Mouse (Mus musculus) forebrain, postnatal 0 days (tissue): ENCODE data around the gene Map3k7. TPM values are rescaled to one million over a fixed set of nuclear protein-coding genes. Genes with fewer than 3 reads are reported as not detected.

ENCODE experiments used
- ATAC-seq: fragments of 200-750 bp; cut with Nextera tagmentation; 2 replicates; pipeline ENCODE4 v1.8.0; 2017; ENCODE audit warnings: mild to moderate bottlenecking, moderate library complexity
- DNase-seq: peaks from one replicate; pipeline ENCODE4 v3.0.0-alpha.2; 2015
- H3K27ac ChIP-seq: fragments of 300-500 bp; sonication (generic); 2 replicates; pipeline ENCODE4 v1.5.1; 2014; ENCODE audit warnings: low read depth, mild to moderate bottlenecking, antibody characterized with exemption, low read length, moderate library complexity, mixed read lengths
- H3K27me3 ChIP-seq: fragments of 300-500 bp; sonication (generic); 2 replicates; pipeline ENCODE4 v1.6.1; 2014; ENCODE audit warnings: mild to moderate bottlenecking, low read length, mixed read lengths; ENCODE audit not compliant: insufficient read depth
- H3K36me3 ChIP-seq: fragments of 300-500 bp; sonication (generic); 2 replicates; pipeline ENCODE4 v1.6.1; 2014; ENCODE audit warnings: mild to moderate bottlenecking, moderate library complexity; ENCODE audit not compliant: insufficient read depth
- H3K4me1 ChIP-seq: fragments of 300-500 bp; sonication (generic); 2 replicates; pipeline ENCODE4 v1.6.1; 2014; ENCODE audit warnings: antibody characterized with exemption; ENCODE audit not compliant: insufficient read depth
- H3K4me2 ChIP-seq: fragments of 300-500 bp; sonication (generic); 2 replicates; pipeline ENCODE4 v1.6.1; 2014; ENCODE audit warnings: low read depth, mild to moderate bottlenecking, moderate library complexity
- H3K4me3 ChIP-seq: fragments of 300-500 bp; sonication (generic); 2 replicates; pipeline ENCODE4 v1.5.1; 2014; ENCODE audit warnings: low read depth, low read length, mixed read lengths
- H3K9ac ChIP-seq: fragments of 300-500 bp; sonication (generic); 2 replicates; pipeline ENCODE4 v1.6.1; 2014; ENCODE audit warnings: mild to moderate bottlenecking
- H3K9me3 ChIP-seq: fragments of 300-500 bp; sonication (generic); 2 replicates; pipeline ENCODE4 v1.6.1; 2016; ENCODE audit warnings: low read length
- CTCF ChIP-seq: sonication (generic); IDR thresholded peaks from 2 replicates; pipeline ENCODE4 v1.5.1; 2016; ENCODE audit warnings: antibody characterized with exemption, control low read depth, low read depth
- WGBS: fragments of 180-500 bp; shearing (Covaris S2); extraction: QIAGEN DNeasy Blood & Tissue Kit; methylation state at CpG from one replicate; pipeline ENCODE4 v1.1.7; 2014; 5-methylcytosine and 5-hydroxymethylcytosine counted together
- polyA plus RNA-seq: library from polyadenylated mRNA; unstranded; fragments of >200 nt; fragmentation: Nextera tagmentation; extraction: Ambion mirVana; gene quantifications from 2 replicates; pipeline ENCODE4 v1.2.1, GENCODE M21; 2015
- total RNA-seq: library from RNA; depleted of rRNA; stranded (reverse); fragments of >200 nt; gene quantifications from 2 replicates; pipeline ENCODE4 v1.2.3, GENCODE M21; 2014

Map3k7 gene
- total and polyA plus RNA-seq, 2 experiments from 2014 or later: 17.6 to 53.6 TPM

DNA sequence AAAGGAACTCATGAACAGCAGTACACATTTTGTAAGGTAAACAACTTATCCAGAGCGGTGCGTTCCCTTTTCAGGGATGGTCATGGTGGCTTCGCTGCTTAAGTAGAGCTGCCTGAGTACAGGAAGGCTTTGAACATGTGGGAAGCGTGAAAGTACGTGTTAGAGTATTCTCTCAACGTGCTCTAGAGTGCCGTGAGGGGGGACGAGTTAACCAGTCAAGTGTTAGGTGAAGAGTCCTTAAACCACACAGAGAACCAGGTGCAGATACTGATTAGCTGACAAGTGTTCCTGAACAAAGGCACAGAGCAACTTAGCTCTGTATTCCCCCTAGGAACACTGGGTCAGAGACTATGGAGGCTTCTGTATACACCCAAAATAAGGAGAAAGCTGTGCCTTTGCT, 18.0 kb downstream of the Map3k7 start:
- Histone ChIP-seq H3K27me3 (no peaks in the 10 kb centered on the region), H3K36me3 (peaks cover 39% of the 10 kb centered on the region), H3K27ac (no peak overlapping the region), H3K4me2 (no peak overlapping the region), H3K9ac (no peak overlapping the region), H3K9me3 (no peaks in the 10 kb centered on the region), H3K4me1 (no peaks in the 10 kb centered on the region), H3K4me3 (no peak overlapping the region)
- DNase-seq: no peak
- TF ChIP-seq CTCF: no peak
- ATAC-seq: no peak
- WGBS: 92% methylated on average over 8 of the region's 8 CpGs

DNA sequence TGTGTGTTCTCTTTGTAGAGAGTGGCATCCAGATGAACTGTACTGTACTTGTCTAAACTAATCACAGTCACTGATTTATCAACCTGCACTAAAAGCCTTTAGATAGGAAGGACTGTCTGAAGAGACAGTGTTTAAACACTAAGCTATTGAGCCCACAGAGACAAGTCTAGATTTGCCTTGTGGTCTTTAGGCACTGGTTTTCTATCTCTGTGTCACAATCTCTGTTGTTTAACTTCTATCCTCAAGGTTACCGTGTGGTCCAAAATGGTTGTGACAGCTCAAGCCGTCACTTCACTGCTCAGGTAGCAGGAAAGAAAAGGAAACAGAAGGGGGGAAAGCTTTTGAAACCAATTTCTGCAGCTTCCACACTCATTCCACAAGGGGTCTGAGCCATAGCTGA, 29.5 kb downstream of the Map3k7 start:
- no peak overlapping the region for H3K4me3 ChIP-seq
- peaks cover 43% of the 10 kb centered on the region for H3K36me3 ChIP-seq
- no peak for TF ChIP-seq CTCF
- WGBS: 93% methylated on average over 2 of the region's 2 CpGs
- H3K9ac ChIP-seq: no peak overlapping the region
- H3K27me3 ChIP-seq: no peaks in the 10 kb centered on the region
- ATAC-seq (no peak), DNase-seq (no peak)
- H3K27ac ChIP-seq: no peak overlapping the region
- H3K4me1 ChIP-seq: no peaks in the 10 kb centered on the region
- H3K4me2 ChIP-seq: no peak overlapping the region
- no peaks in the 10 kb centered on the region for H3K9me3 ChIP-seq

DNA sequence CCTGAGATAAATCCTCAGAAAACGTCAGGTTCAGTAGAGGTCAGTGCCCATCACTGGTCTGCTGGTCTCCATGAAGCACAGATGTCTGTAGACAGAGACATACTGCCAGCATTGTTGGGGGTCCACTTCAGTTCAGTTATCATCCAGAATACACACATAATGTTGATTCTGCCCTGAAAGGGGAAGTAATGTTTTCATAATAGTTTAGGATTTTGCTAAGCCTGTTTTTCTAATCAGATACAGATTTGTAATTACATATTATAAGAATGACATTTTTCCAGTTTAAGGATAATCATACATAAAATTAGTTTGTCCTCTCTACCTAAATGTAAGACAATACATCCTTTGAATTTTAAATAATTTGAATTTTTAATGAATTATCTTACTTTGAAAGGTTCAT, 30.0 kb downstream of the Map3k7 start:
- ATAC-seq: no peak
- H3K36me3 ChIP-seq: peaks cover 40% of the 10 kb centered on the region
- no peak for TF ChIP-seq CTCF

DNA sequence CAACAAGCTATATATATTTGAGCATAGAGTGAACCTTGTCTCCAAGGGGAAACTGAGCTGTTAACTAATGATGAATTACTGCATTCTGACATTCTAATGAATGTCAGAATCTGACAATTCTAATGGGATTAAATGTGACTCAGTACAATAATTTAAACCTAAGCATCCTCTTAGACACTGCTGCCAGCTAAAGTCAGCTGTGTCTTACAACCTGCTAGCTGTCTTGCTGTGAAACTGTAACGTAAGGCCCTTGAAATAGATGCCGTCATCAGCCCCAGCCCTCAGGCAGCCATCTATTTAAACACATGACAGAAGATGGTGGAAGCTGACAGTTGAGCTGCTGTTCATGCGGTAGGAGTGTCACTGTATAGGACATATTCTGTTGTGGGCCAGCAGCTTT, 37.6 kb downstream of the Map3k7 start:
- H3K9me3 ChIP-seq: no peaks in the 10 kb centered on the region
- DNase-seq (peak; percentile 6), ATAC-seq (peak; percentile 80)
- H3K27me3 ChIP-seq: no peaks in the 10 kb centered on the region
- 75% methylated on average over 3 of the region's 3 CpGs for WGBS
- no peak overlapping the region for H3K4me2 ChIP-seq
- no peak overlapping the region for H3K4me3 ChIP-seq
- peaks cover 18% of the 10 kb centered on the region; the same call in 1 of the 2 replicates for H3K36me3 ChIP-seq
- no peaks in the 10 kb centered on the region for H3K4me1 ChIP-seq
- H3K27ac ChIP-seq: no peak overlapping the region
- H3K9ac ChIP-seq: no peak overlapping the region
- TF ChIP-seq CTCF: no peak

More for the DNA sequence above, 30.0 kb downstream of the Map3k7 start:
- Histone ChIP-seq H3K9ac (no peak overlapping the region), H3K4me1 (no peaks in the 10 kb centered on the region), H3K4me3 (no peak overlapping the region), H3K4me2 (no peak overlapping the region), H3K27me3 (no peaks in the 10 kb centered on the region), H3K27ac (no peak overlapping the region), H3K9me3 (no peaks in the 10 kb centered on the region)
- DNase-seq: no peak
- WGBS: 69% methylated on average over 1 of the region's 1 CpGs

DNA sequence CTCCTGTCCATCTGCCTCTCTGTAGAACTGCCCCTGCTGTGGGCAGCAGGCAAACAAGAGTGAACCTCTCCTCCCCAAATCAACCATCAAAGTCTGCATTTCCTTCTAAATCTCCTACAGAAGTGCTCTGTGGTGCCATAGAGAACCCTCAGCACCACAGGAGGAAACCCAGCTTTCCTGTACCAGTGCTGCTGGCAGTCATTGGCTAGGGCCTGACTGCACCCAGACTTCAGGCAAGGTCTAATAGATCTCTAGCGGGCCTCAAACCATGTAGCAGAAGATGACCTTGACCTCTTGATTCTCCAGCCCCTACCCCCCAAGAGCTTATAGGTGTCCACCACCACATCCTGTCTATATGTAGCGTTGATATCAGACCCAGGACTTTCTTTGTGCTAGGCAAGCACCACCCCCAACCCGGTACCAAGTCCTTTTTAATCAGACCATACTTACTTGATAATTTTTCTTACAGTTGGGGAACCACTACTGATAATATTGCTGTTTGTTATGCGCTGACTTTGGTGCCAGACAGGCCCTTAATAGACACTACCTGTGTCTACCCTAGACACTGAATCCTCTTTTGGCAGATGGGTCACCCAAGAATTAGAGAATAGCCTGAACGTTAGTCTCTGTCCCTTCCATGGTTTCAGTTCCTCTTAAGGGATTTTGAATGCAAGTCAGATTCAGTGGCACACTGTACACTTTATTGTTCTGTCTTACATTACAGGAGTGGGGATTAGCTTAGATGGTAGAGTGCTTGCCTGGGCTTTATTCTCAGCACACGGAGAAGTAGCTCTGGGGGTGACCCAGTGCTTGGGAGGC, 41.1 kb downstream of the Map3k7 start:
- Histone ChIP-seq H3K36me3 (peaks cover 30% of the 10 kb centered on the region), H3K4me1 (no peaks in the 10 kb centered on the region), H3K27ac (no peak overlapping the region), H3K4me3 (no peak overlapping the region), H3K9me3 (no peaks in the 10 kb centered on the region), H3K4me2 (no peak overlapping the region), H3K9ac (no peak overlapping the region), H3K27me3 (no peaks in the 10 kb centered on the region)
- DNase-seq (no peak), ATAC-seq (no peak)
- 86% methylated on average over 6 of the region's 6 CpGs for WGBS
- no peak for TF ChIP-seq CTCF

DNA sequence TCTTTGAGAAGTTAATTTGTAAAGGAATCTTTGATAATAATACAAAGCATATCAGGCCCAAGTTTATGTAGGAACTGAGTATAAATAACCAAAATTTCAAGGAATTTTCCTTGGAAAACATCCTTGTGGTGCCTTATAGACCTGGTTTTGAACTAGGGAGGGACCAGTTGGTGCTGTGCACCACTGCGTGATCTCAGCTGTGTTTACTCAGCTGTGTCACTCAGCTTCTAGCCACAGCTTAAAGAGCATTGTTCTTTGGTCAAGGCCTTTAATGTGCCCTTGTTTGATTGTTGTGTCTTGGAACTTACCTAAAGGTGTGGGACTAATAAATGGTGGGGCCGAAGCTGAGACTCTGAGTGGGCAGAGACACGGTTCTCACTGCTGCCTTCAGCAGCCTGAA, 43.3 kb downstream of the Map3k7 start:
- WGBS: 65% methylated on average over 3 of the region's 3 CpGs
- no peak for TF ChIP-seq CTCF
- H3K27me3 ChIP-seq: no peaks in the 10 kb centered on the region
- no peaks in the 10 kb centered on the region for H3K4me1 ChIP-seq
- ATAC-seq: no peak
- H3K27ac ChIP-seq: no peak overlapping the region
- no peak overlapping the region for H3K4me2 ChIP-seq
- no peak overlapping the region for H3K4me3 ChIP-seq
- H3K9ac ChIP-seq: no peak overlapping the region
- no peak for DNase-seq
- H3K36me3 ChIP-seq: peaks cover 42% of the 10 kb centered on the region
- no peaks in the 10 kb centered on the region for H3K9me3 ChIP-seq

DNA sequence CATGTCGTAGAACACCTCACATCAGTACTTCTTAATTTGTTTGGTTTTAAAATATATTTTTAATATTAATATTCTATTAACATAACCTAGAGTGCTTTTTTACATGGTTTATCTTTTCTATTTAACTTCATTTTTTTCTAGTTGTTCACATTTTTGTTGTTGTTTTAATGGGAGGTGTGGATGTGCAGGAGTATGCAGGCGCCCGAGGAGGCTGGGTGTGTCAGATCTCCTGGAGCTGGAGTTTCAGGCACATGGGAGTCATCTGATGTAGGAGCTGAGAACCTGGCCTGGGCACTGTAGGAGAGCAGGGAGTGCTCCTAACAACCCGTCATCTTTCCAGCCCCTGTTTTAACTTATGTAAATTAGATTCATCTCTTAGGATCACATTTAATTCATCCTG, 44.2 kb downstream of the Map3k7 start:
- 84% methylated on average over 4 of the region's 4 CpGs for WGBS
- Histone ChIP-seq H3K4me2 (no peak overlapping the region), H3K9ac (no peak overlapping the region), H3K4me3 (no peak overlapping the region), H3K4me1 (no peaks in the 10 kb centered on the region), H3K9me3 (no peaks in the 10 kb centered on the region), H3K36me3 (peaks cover 42% of the 10 kb centered on the region), H3K27me3 (no peaks in the 10 kb centered on the region), H3K27ac (no peak overlapping the region)
- ATAC-seq (no peak), DNase-seq (no peak)
- TF ChIP-seq CTCF: no peak
